Mouse (Mus musculus): ENCODE measurements around the gene Olfr492.

Olfr492 gene

GRCm38 (mm10) chr7:108323574-108323973, at the start of gene Olfr492:
TSS of gene Olfr492 (minus strand) at chr7:108323674.
- DNase-seq (ENCODE audit: low spot score), result no peak

GRCm38 (mm10) chr7:108365035-108365434, 41.6 kb upstream of the Olfr492 start, which contains the start of gene Olfr494:
TSS of gene Olfr494 (plus strand) at chr7:108365335.
- no peak for DNase-seq (ENCODE audit: low spot score)

- no peak for DNase-seq (ENCODE audit: low spot score)
Observed at GRCm38 (mm10) chr7:108346879-108347278, 23.4 kb upstream of the Olfr492 start, which contains the start of gene Olfr493. TSS of gene Olfr493 (minus strand) at chr7:108346979.

- no peak for DNase-seq (ENCODE audit: low spot score)
Observed at GRCm38 (mm10) chr7:108313151-108313550, 10.3 kb downstream of the Olfr492 start, which contains the start of gene Olfr491. TSS of gene Olfr491 (plus strand) at chr7:108313451.

GRCm38 (mm10) chr7:108288834-108289233, 34.6 kb downstream of the Olfr492 start, which contains the start of gene Olfr490:
TSS of gene Olfr490 (minus strand) at chr7:108288934.
- DNase-seq (ENCODE audit: low spot score), result no peak
